Comparison of ENCODE assay signal across 15 mouse cellular contexts in the genomic region with DNA sequence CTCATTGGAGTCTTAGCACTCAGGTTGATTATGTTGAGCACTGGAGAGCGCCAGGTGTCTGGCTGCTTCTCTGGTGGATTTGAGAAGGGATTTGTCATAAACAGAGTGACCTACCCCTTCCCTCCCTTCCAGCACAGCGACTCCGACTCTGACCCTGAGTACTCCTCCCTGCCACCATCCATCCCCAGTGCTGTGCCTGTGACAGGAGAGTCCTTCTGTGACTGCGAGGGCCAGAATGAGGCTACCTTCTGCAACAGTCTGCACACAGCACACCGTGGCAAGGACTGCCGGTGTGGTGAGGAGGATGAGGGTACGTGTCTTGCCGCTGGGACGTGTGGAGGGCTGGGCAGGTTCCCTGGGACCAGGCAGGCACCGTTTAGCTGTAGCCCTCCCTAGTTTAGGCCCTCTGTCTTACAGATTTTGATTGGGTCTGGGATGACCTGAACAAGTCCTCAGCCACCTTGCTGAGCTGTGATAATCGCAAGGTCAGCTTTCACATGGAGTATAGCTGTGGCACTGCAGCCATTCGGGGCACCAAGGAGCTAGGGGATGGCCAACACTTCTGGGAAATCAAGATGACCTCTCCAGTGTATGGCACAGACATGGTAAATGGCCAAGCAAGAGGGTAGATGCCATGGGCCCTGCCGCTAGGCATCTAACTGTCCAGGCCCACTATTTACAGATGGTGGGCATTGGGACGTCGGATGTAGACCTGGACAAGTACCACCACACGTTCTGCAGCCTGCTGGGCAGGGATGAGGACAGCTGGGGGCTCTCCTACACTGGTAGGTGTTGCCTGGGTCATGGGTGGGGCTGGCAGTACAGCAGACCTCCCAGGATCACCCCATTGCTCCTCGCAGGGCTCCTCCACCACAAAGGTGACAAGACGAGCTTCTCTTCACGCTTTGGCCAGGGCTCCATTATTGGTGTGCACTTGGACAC. TPM values are rescaled to one million over a fixed set of nuclear protein-coding genes. Genes with fewer than 3 reads are reported as not detected.
A peak's percentile ranks its signal among the peaks of the same experiment; 100 is the strongest.
DNase-seq lines count a peak whose midpoint lies in the region; ATAC-seq and TF ChIP-seq lines count a peak whose summit lies in the region.
"Had no signal": no experiment of that assay in that cellular context is flagged by ENCODE, and none has a peak within 500 bp of the region (broad histone marks: within the 10 kb centered on the region; RNA-seq: fewer than 3 reads in every experiment).

No protein-coding gene starts in this region.

- no peaks in the 10 kb centered on the region for H3K9me3 ChIP-seq in forebrain, embryonic 11.5 days (ENCODE audit: control insufficient read depth, low read length)
- H3K9me3 ChIP-seq in forebrain, postnatal 0 days (ENCODE audit: low read length), result no peaks in the 10 kb centered on the region
- no peaks in the 10 kb centered on the region for H3K9me3 ChIP-seq in limb, embryonic 11.5 days (ENCODE audit: control insufficient read depth, low read length)
- no peaks in the 10 kb centered on the region for H3K9me3 ChIP-seq in limb, embryonic 10.5 days (replicated peaks)
- H3K9me3 ChIP-seq: embryonic facial prominence, embryonic 15.5 days; forebrain, embryonic 15.5 days; heart, embryonic 15.5 days; neural tube, embryonic 15.5 days had no signal

- DNase-seq in forebrain, embryonic 11.5 days (ENCODE audit: low spot score), result peak; percentile 49
- no peak for DNase-seq in forebrain, postnatal 0 days
- DNase-seq in limb, embryonic 11.5 days (ENCODE audit: low spot score), result no peak
- no peak for DNase-seq in limb, embryonic 10.5 days (ENCODE audit: low spot score)
- DNase-seq in testis, postnatal 14 days (ENCODE audit: low spot score), result no peak
- no peak for DNase-seq in left cerebral cortex, postnatal 4 days
- DNase-seq: lung, postnatal 14 days; thymus, postnatal 36 days had no signal

- H3K4me2 ChIP-seq in forebrain, embryonic 11.5 days (ENCODE audit: low read depth, low read length, severe bottlenecking), result no peak overlapping the region
- H3K4me2 ChIP-seq in forebrain, postnatal 0 days (ENCODE audit: low read depth), result no peak overlapping the region
- no peak overlapping the region for H3K4me2 ChIP-seq in limb, embryonic 11.5 days (ENCODE audit: low read depth, severe bottlenecking)
- H3K4me2 ChIP-seq: embryonic facial prominence, embryonic 15.5 days; forebrain, embryonic 15.5 days; heart, embryonic 15.5 days; neural tube, embryonic 15.5 days had no signal

- H3K36me3 ChIP-seq in forebrain, embryonic 11.5 days (ENCODE audit: control insufficient read depth, insufficient read depth, low read length), result peaks cover 14% of the 10 kb centered on the region; the same call in 1 of the 2 replicates
- H3K36me3 ChIP-seq in forebrain, postnatal 0 days (ENCODE audit: insufficient read depth), result peaks cover 43% of the 10 kb centered on the region
- peaks cover 19% of the 10 kb centered on the region for H3K36me3 ChIP-seq in limb, embryonic 11.5 days (ENCODE audit: control insufficient read depth, insufficient read depth, low read length)
- peaks cover 57% of the 10 kb centered on the region for H3K36me3 ChIP-seq in limb, embryonic 10.5 days
- H3K36me3 ChIP-seq in testis, adult 2 months (ENCODE audit: control insufficient read depth, insufficient read depth, low read length), result peaks cover 2% of the 10 kb centered on the region

- peak; percentile 39; the same call in 1 of the 2 replicates for TF ChIP-seq POLR2A in testis, adult 2 months (IDR thresholded peaks at IDR 0.05; ENCODE audit: control insufficient read depth, low read depth, low read length)

- intact Hi-C loops in left cerebral cortex, postnatal 4 days (cut with DNase I), result no loop called here

- H3K9ac ChIP-seq in forebrain, embryonic 11.5 days (ENCODE audit: low read length), result no peak overlapping the region
- H3K9ac ChIP-seq in forebrain, postnatal 0 days, result no peak overlapping the region
- 0 out of 2 replicates have a peak overlapping the region, but pooled peaks have one; percentile 12 for H3K9ac ChIP-seq in limb, embryonic 11.5 days (ENCODE audit: low read length)
- H3K9ac ChIP-seq: embryonic facial prominence, embryonic 15.5 days; forebrain, embryonic 15.5 days; heart, embryonic 15.5 days; neural tube, embryonic 15.5 days had no signal

- TF ChIP-seq CTCF in forebrain, postnatal 0 days (IDR thresholded peaks at IDR 0.05; ENCODE audit: low read depth), result no peak
- TF ChIP-seq CTCF in testis, adult 2 months (IDR thresholded peaks at IDR 0.05; ENCODE audit: control insufficient read depth, insufficient read depth, insufficient replicate concordance, low read depth, low read length), result no peak

- peaks cover 13% of the 10 kb centered on the region for H3K4me1 ChIP-seq in forebrain, embryonic 11.5 days (replicated peaks; ENCODE audit: control insufficient read depth, insufficient read depth, low read length)
- peaks cover 18% of the 10 kb centered on the region for H3K4me1 ChIP-seq in forebrain, postnatal 0 days (ENCODE audit: insufficient read depth)
- H3K4me1 ChIP-seq in limb, embryonic 11.5 days (ENCODE audit: control insufficient read depth, insufficient read depth, low read length), result peaks cover 19% of the 10 kb centered on the region
- H3K4me1 ChIP-seq in limb, embryonic 10.5 days, result peaks cover 32% of the 10 kb centered on the region
- H3K4me1 ChIP-seq in testis, adult 2 months (ENCODE audit: control insufficient read depth, insufficient read depth, low read length), result peaks cover 17% of the 10 kb centered on the region

- H3K4me3 ChIP-seq in forebrain, embryonic 11.5 days (ENCODE audit: low read depth, low read length), result no peak overlapping the region
- no peak overlapping the region for H3K4me3 ChIP-seq in forebrain, postnatal 0 days (ENCODE audit: low read depth, low read length)
- no peak overlapping the region for H3K4me3 ChIP-seq in limb, embryonic 11.5 days (ENCODE audit: low read depth, low read length)
- no peak overlapping the region for H3K4me3 ChIP-seq in limb, embryonic 10.5 days
- H3K4me3 ChIP-seq in testis, adult 2 months (ENCODE audit: control insufficient read depth, low read depth, low read length), result no peak overlapping the region
- H3K4me3 ChIP-seq: embryonic facial prominence, embryonic 15.5 days; forebrain, embryonic 15.5 days; heart, embryonic 15.5 days; neural tube, embryonic 15.5 days had no signal

- WGBS in forebrain, embryonic 11.5 days, result 89% methylated on average over 19 of the region's 19 CpGs
- 86% methylated on average over 19 of the region's 19 CpGs for WGBS in forebrain, postnatal 0 days
- WGBS in limb, embryonic 11.5 days, result 90% methylated on average over 19 of the region's 19 CpGs
- WGBS in limb, embryonic 10.5 days, result 86% methylated on average over 19 of the region's 19 CpGs

- no peak overlapping the region for H3K27ac ChIP-seq in forebrain, embryonic 11.5 days (ENCODE audit: low read depth, low read length)
- H3K27ac ChIP-seq in forebrain, postnatal 0 days (ENCODE audit: low read depth, low read length), result no peak overlapping the region
- H3K27ac ChIP-seq in limb, embryonic 11.5 days (replicated peaks; ENCODE audit: low read depth, low read length), result no peak overlapping the region
- no peak overlapping the region for H3K27ac ChIP-seq in limb, embryonic 10.5 days
- no peak overlapping the region for H3K27ac ChIP-seq in testis, adult 2 months (ENCODE audit: control insufficient read depth, insufficient read depth, low read depth, low read length)
- H3K27ac ChIP-seq: embryonic facial prominence, embryonic 15.5 days; forebrain, embryonic 15.5 days; heart, embryonic 15.5 days; neural tube, embryonic 15.5 days; stomach, postnatal 0 days had no signal

- no peaks in the 10 kb centered on the region for H3K27me3 ChIP-seq in forebrain, embryonic 11.5 days (ENCODE audit: control insufficient read depth, insufficient read depth, low read length)
- no peaks in the 10 kb centered on the region for H3K27me3 ChIP-seq in forebrain, postnatal 0 days (ENCODE audit: insufficient read depth, low read length)
- no peaks in the 10 kb centered on the region for H3K27me3 ChIP-seq in limb, embryonic 11.5 days (ENCODE audit: control insufficient read depth, insufficient read depth, low read length)
- H3K27me3 ChIP-seq in limb, embryonic 10.5 days (ENCODE audit: low read depth, poor library complexity, severe bottlenecking), result no peaks in the 10 kb centered on the region
- H3K27me3 ChIP-seq in testis, adult 2 months (ENCODE audit: control insufficient read depth, insufficient read depth, low read length), result no peaks in the 10 kb centered on the region
- H3K27me3 ChIP-seq: embryonic facial prominence, embryonic 15.5 days; forebrain, embryonic 15.5 days; heart, embryonic 15.5 days; neural tube, embryonic 15.5 days had no signal

- ATAC-seq in forebrain, embryonic 11.5 days (replicated peaks; ENCODE audit: low FRiP score), result no peak
- no peak for ATAC-seq in forebrain, postnatal 0 days
- no peak for ATAC-seq in limb, embryonic 11.5 days (ENCODE audit: insufficient number of reproducible peaks, low FRiP score, low TSS enrichment, low read depth)
- ATAC-seq: forebrain, embryonic 15.5 days; inflammation-experienced regulatory T-cells, adult 6 months had no signal

RNA-seq across cellular contexts. Expression of a gene that starts 4.0 kb away (rescaled TPM):
- polyA plus RNA-seq in forebrain, embryonic 11.5 days (2014; fragmentation: Nextera tagmentation; extraction: Ambion mirVana), result 44.7 and 47.3 TPM in 2 replicates
- 75.7 and 91.0 TPM in 2 replicates for total RNA-seq in forebrain, postnatal 0 days (2014; rRNA removed)
- polyA plus RNA-seq in forebrain, postnatal 0 days (2015; fragmentation: Nextera tagmentation; extraction: Ambion mirVana), result 89.8 and 97.8 TPM in 2 replicates
- polyA plus RNA-seq in limb, embryonic 11.5 days (2014; fragmentation: Nextera tagmentation; extraction: Ambion mirVana), result 36.8 and 42.1 TPM in 2 replicates
- 48.0 and 50.8 TPM in 2 replicates for polyA plus RNA-seq in limb, embryonic 10.5 days (2016; fragmentation: Nextera tagmentation; extraction: Ambion mirVana)
- polyA plus RNA-seq in testis, adult 2 months (2012; rRNA removed), result 161 and 177 TPM in 2 replicates
- 10 to 100 TPM; 43.6 to 46.0 TPM for total RNA-seq in left cerebral cortex, postnatal 4 days (2021)

RNA-seq across cellular contexts. Expression of a gene that starts 4.3 kb away (rescaled TPM):
- polyA plus RNA-seq in forebrain, embryonic 11.5 days (2014; fragmentation: Nextera tagmentation; extraction: Ambion mirVana), result 71.9 and 82.0 TPM in 2 replicates
- 40.5 and 50.6 TPM in 2 replicates for total RNA-seq in forebrain, postnatal 0 days (2014; rRNA removed)
- polyA plus RNA-seq in forebrain, postnatal 0 days (2015; fragmentation: Nextera tagmentation; extraction: Ambion mirVana), result 67.3 and 80.1 TPM in 2 replicates
- polyA plus RNA-seq in limb, embryonic 11.5 days (2014; fragmentation: Nextera tagmentation; extraction: Ambion mirVana), result 65.1 and 66.0 TPM in 2 replicates
- polyA plus RNA-seq in limb, embryonic 10.5 days (2016; fragmentation: Nextera tagmentation; extraction: Ambion mirVana), result 72.7 and 79.7 TPM in 2 replicates
- polyA plus RNA-seq in testis, adult 2 months (2012; rRNA removed), result 125 and 131 TPM in 2 replicates
- total RNA-seq in left cerebral cortex, postnatal 4 days (2021), result 10 to 100 TPM; 35.9 to 39.3 TPM

RNA-seq across cellular contexts. Expression of a gene that starts 4.5 kb away (rescaled TPM):
- 29.1 and 31.2 TPM in 2 replicates for polyA plus RNA-seq in forebrain, embryonic 11.5 days (2014; fragmentation: Nextera tagmentation; extraction: Ambion mirVana)
- 35.6 and 36.6 TPM in 2 replicates for total RNA-seq in forebrain, postnatal 0 days (2014; rRNA removed)
- polyA plus RNA-seq in forebrain, postnatal 0 days (2015; fragmentation: Nextera tagmentation; extraction: Ambion mirVana), result 14.7 and 17.9 TPM in 2 replicates
- polyA plus RNA-seq in limb, embryonic 11.5 days (2014; fragmentation: Nextera tagmentation; extraction: Ambion mirVana), result 20.5 and 20.8 TPM in 2 replicates
- polyA plus RNA-seq in limb, embryonic 10.5 days (2016; fragmentation: Nextera tagmentation; extraction: Ambion mirVana), result 22.1 and 30.6 TPM in 2 replicates
- polyA plus RNA-seq in testis, adult 2 months (2012; rRNA removed), result 28.0 and 31.2 TPM in 2 replicates
- total RNA-seq in left cerebral cortex, postnatal 4 days (2021), result 10 to 100 TPM; 36.2 to 36.4 TPM

RNA-seq across cellular contexts. Expression of a gene that starts 4.5 kb away (rescaled TPM):
- polyA plus RNA-seq in forebrain, embryonic 11.5 days (2014; fragmentation: Nextera tagmentation; extraction: Ambion mirVana), result 76.9 and 81.8 TPM in 2 replicates
- total RNA-seq in forebrain, postnatal 0 days (2014; rRNA removed), result 39.5 and 45.5 TPM in 2 replicates
- polyA plus RNA-seq in forebrain, postnatal 0 days (2015; fragmentation: Nextera tagmentation; extraction: Ambion mirVana), result 128 and 138 TPM in 2 replicates
- polyA plus RNA-seq in limb, embryonic 11.5 days (2014; fragmentation: Nextera tagmentation; extraction: Ambion mirVana), result 82.3 and 84.8 TPM in 2 replicates
- polyA plus RNA-seq in limb, embryonic 10.5 days (2016; fragmentation: Nextera tagmentation; extraction: Ambion mirVana), result 104 and 105 TPM in 2 replicates
- polyA plus RNA-seq in testis, adult 2 months (2012; rRNA removed), result 45.9 and 56.7 TPM in 2 replicates
- total RNA-seq in left cerebral cortex, postnatal 4 days (2021), result 10 to 100 TPM; 48.9 to 50.0 TPM

RNA-seq across cellular contexts. Expression of a gene that starts 5.9 kb away (rescaled TPM):
- polyA plus RNA-seq in forebrain, embryonic 11.5 days (2014; fragmentation: Nextera tagmentation; extraction: Ambion mirVana), result 47.8 and 60.8 TPM in 2 replicates
- total RNA-seq in forebrain, postnatal 0 days (2014; rRNA removed), result 60.1 and 75.7 TPM in 2 replicates
- 74.7 and 81.0 TPM in 2 replicates for polyA plus RNA-seq in forebrain, postnatal 0 days (2015; fragmentation: Nextera tagmentation; extraction: Ambion mirVana)
- polyA plus RNA-seq in limb, embryonic 11.5 days (2014; fragmentation: Nextera tagmentation; extraction: Ambion mirVana), result 51.5 and 53.0 TPM in 2 replicates
- 43.6 and 47.0 TPM in 2 replicates for polyA plus RNA-seq in limb, embryonic 10.5 days (2016; fragmentation: Nextera tagmentation; extraction: Ambion mirVana)
- polyA plus RNA-seq in testis, adult 2 months (2012; rRNA removed), result 9.3 and 15.5 TPM in 2 replicates
- total RNA-seq in left cerebral cortex, postnatal 4 days (2021), result 10 to 100 TPM; 38.7 to 43.0 TPM
